Mouse (Mus musculus) erythroblast, adult 5-6 weeks (primary cell): ENCODE results near the gene Dnah11. TPM values are rescaled to one million over a fixed set of nuclear protein-coding genes. Genes with fewer than 3 reads are reported as not detected.
"Not testable (repeated sequence)": the region's sequence is repeated elsewhere in the genome, so short reads cannot be mapped to it uniquely, and the experiment has no call there.

Experiments
- ATAC-seq: replicated peaks from 2 replicates; pipeline ENCODE4 v1.8.0; 2016; ENCODE audit warnings: moderate number of reproducible peaks, mild to moderate bottlenecking, moderate TSS enrichment, inconsistent platforms; ENCODE audit not compliant: poor library complexity, low FRiP score, severe bottlenecking
- total RNA-seq, 2 experiments: library from RNA; stranded (forward) in 1 of 2; stranded (reverse) in 1 of 2; fragments of 150-400 nt in 1 of 2; fragments of 200-764, 138-1000 nt in 1 of 2; gene quantifications; 2 replicates each; pipeline versions ENCODE4 v1.2.3 to v1.2.4; 2015 to 2017; ENCODE audit warnings: low replicate concordance in 2 of 2

Gene Dnah11
- total RNA-seq, 2 experiments from 2014 or later: not detected

GRCm38 (mm10) chr12:117993499-117993898 lies 205.3 kb downstream of the Dnah11 start:
- ATAC-seq: no peak

GRCm38 (mm10) chr12:117989018-117989828 lies 209.6 kb downstream of the Dnah11 start:
- no peak for ATAC-seq

DNA sequence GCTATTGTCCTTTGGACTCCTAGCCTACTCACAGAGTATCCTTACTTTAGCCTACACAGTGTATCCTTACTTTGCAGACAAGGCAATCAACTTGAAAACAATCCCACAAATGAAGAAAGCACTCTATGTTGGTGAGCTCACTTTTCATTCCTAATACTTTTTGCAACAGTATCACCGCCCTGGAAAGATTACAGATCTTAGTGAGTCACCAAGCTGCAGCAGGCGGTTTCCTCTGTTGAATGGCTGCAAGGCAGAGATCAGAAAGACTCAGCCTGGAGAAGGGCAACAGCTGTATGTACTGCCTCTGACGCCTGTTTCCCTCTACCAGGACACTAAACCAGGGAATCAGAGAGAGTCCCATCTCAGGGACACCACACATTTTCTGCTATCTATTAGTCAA lies 218.5 kb downstream of the Dnah11 start:
- ATAC-seq: no peak

DNA sequence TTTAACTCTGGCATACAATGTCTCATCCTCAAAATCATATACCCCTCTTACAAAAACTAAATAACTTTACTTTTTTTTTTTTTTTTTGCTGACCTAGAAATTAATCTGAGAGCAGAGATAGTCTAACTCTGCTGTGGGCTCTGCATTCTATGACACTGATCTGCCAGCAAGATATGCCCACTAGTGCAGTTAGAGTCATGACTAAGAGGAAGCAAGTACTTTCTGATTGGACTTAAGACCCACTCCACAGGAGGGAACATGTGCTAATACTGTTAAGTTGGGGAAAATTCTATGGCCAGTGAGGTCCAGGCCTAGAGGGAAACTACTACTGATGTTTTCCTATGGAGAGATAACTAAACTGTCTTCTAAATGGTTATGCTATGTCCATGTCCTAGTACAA lies 225.1 kb downstream of the Dnah11 start:
- no peak for ATAC-seq

DNA sequence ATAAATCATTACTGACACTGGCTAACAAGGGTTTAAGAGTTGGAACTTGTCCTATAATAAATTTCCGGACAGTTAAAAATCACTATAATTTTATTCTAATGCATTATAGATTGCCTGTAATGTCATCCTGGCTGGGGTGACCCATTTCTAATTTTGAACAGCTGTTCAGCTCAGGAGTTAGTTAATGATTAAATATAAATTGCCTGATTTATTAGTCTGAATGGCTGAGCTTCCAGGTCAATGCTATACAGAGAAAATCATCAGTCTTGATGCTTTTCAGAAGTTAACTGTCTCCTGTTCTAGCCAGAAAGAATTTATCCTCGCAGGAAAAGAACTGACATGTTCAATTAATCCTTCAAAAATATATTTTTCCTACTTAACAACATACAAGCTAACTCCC lies 236.1 kb downstream of the Dnah11 start:
- no peak for ATAC-seq

GRCm38 (mm10) chr12:117959213-117959612 lies 239.6 kb downstream of the Dnah11 start:
- ATAC-seq: no peak

DNA sequence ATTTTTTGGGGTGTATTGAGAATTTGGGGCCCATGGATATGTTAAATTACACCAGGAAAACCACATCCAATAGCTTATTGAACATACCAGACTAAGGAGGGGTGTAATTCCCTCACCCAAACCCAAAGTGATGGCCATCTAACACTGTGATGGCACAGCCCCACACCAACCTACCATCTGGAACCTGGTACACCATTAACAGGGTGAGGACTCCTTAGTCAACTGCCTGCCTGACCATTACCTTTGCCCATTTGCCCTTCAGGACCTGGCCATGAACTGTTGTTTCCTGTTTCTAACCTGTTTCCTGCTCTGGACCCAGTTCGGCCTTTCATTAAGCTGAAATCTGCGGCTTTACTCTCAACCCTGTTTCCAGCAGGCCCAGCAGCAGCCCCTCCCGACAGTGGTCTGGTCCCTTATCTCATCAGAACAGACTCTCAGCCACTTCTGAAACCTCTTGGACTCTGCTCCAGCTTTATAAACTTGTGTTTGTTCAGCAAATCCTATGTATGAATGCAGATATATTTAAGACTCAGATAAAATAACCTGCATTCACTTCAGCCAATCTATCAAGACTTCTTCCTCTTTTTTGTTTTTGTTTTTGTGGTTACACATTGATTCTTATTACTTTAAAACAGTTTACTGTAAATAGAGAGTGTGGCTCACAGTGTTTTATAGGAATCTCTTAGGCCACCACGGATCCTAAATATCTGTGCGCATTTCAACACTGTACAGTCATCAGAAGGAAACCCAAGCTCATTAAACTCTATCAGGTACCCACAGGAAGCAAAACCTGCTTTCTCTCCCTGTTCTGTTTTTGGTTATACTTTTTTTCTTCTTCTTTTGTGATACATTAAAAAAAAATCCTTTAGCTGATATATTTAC lies 251.8 kb downstream of the Dnah11 start:
- ATAC-seq: no peak

- ATAC-seq: no peak
These were observed 256.9 kb downstream of the Dnah11 start for GRCm38 (mm10) chr12:117941947-117942346.

DNA sequence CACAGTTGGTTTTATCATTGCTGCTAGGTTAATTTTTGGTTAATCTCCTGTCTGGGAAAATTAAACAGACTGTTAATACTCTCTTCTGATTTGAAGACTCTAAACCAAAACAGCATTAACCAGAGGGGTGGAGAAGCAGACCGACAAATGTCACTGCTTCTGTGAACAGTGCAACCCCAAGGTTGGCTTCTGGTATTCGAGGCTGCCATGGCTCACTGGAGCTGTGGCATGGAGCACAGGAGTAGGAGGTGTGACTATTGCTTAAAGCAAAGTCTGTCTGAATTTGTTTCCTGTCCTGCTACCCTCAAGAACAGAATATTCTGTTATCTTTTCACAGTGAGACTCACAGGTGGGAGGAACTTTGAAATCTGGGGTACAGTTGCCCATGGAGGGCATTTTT lies 260.6 kb downstream of the Dnah11 start:
- ATAC-seq: no peak

GRCm38 (mm10) chr12:117932026-117932425 lies 266.8 kb downstream of the Dnah11 start:
- ATAC-seq: no peak

GRCm38 (mm10) chr12:117929768-117930167 lies 269.1 kb downstream of the Dnah11 start:
- no peak for ATAC-seq

DNA sequence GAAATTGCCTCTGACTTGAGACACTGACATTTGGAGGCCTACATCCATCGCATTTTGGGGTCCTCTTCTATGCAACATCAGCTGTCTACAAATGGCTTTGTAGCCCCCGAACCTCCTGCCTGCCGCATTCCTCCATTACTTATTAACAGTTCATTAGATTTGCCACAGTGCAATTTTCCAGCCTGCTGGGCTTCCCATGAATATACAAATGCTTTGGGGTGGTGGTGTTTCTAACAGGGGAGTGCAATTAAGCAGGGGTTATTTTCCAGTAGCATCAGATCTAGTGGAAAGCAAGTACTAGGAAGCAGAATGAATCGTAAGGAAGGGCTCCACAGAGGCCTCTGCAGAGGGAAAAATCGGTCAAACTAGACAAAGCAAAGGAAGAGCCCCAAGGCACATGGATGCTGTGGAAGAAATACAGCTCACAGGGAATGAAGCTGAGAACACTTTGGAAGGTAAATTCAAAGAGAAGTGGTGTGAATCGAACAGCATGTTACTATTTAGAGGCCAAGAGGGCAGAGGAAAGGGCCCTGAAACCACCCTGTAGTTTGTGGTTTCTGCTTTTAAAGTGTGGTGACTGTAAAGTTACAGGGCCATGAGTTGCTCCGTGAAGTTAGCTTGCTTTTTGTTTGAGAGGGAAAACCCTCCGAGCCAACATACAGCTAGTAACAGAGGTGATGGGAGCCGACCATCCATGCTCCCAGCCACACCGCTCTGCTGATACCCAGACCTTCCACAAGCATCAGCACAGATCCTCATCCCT lies 282.8 kb downstream of the Dnah11 start:
- ATAC-seq: no peak

- no peak for ATAC-seq
These were observed 284.1 kb downstream of the Dnah11 start for GRCm38 (mm10) chr12:117914613-117915245.

- ATAC-seq: no peak
These were observed 287.4 kb downstream of the Dnah11 start for GRCm38 (mm10) chr12:117911396-117911795.

DNA sequence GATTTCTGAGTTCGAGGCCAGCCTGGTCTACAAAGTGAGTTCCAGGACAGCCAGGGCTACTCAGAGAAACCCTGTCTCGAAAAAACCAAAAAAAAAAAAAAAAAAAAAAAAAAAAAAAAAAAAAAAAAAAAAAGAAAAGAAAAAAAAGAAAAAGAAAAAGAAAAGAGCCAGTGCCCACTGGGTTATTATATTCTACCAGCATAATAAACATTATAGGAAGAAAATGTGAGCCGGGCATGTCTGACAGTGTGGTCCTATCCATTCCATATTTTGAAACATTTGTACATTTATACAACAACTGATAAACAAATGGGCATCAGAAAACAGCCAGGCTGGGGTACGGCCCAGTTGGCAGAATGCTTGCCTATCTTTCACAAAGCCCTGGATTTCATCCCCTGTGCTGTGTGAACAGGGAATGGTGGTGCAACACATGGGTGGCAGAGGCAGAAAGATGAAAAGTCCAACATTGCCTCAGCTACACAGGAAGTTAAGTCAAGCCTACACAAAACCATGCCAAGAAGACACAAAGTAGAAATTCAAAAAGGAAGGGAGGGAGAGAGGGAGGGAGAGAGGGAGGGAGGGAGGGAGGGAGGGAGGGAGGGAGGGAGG lies 293.5 kb downstream of the Dnah11 start:
- not testable (repeated sequence) for ATAC-seq

DNA sequence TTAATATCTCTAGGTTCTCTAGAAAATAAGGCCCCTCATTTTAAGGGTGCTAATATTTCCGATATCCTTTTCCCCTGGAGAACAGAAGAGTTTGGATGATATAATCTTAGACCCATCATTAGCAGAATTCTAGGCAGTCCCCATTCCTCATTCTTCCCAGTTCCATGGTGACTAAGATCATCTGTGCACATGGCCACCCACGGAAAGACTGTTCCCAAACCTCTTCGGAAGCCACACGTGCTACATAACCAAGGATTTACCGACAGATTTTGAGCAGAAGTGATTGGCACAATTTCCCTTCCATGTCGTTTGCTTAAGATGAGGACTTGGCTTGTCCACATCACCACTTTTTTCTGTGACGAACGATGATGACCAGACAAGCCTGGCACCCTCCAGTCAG lies 295.2 kb downstream of the Dnah11 start:
- ATAC-seq: no peak

DNA sequence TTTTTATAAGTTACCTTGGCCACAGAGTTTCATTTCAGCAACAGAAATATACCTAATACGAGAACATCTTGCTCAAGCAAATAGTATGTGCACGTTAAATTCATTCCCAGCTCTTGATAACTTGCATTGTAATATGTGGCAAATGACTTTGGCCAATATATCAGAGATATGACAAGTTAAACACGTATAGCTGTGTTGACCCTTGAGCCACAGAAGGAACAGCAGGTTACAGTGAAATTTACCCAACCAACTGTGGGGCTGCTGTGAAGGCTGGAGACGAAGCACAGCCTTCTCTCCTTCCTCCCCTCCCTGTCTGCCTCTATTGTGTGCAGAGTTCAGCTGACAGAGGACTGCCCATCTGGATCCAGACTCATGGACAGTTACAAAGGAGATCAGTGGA lies 297.5 kb downstream of the Dnah11 start:
- not testable (repeated sequence) for ATAC-seq

DNA sequence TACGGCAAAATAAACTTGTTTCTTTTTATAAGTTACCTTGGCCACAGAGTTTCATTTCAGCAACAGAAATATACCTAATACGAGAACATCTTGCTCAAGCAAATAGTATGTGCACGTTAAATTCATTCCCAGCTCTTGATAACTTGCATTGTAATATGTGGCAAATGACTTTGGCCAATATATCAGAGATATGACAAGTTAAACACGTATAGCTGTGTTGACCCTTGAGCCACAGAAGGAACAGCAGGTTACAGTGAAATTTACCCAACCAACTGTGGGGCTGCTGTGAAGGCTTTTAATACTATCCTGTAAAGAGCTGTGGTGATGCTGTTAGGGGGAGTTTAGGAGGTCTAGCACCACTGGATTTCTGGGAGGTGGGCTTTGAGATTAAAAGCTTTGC lies 298.0 kb downstream of the Dnah11 start:
- ATAC-seq: not testable (repeated sequence)

- no peak for ATAC-seq
These were observed 311.4 kb downstream of the Dnah11 start for GRCm38 (mm10) chr12:117887422-117887821.
